ENCODE assay signal across 15 mouse cellular contexts in genomic region chr11:72203440-72203839, GRCm38 (mm10). TPM values are rescaled to one million over a fixed set of nuclear protein-coding genes. Genes with fewer than 3 reads are reported as not detected.
"Had no signal": no experiment of that assay in that cellular context is flagged by ENCODE, and none has a peak within 500 bp of the region (broad histone marks: within the 10 kb centered on the region; RNA-seq: fewer than 3 reads in every experiment).

No protein-coding gene starts in this region.

- H3K27ac ChIP-seq: kidney, postnatal 0 days; limb, embryonic 15.5 days; liver, embryonic 12.5 days; neural tube, embryonic 15.5 days had no signal

- H3K4me3 ChIP-seq: limb, embryonic 15.5 days; liver, embryonic 12.5 days; myocyte; neural tube, embryonic 15.5 days had no signal

- H3K9me3 ChIP-seq: limb, embryonic 15.5 days; liver, embryonic 12.5 days; neural tube, embryonic 15.5 days had no signal

- H3K4me2 ChIP-seq: limb, embryonic 15.5 days; liver, embryonic 12.5 days; lung, embryonic 14.5 days; midbrain, embryonic 11.5 days; neural tube, embryonic 15.5 days had no signal

- H3K9ac ChIP-seq: limb, embryonic 15.5 days; liver, embryonic 12.5 days; lung, embryonic 14.5 days; neural tube, embryonic 15.5 days had no signal

- ATAC-seq: liver, embryonic 12.5 days had no signal

- H3K27me3 ChIP-seq: limb, embryonic 15.5 days; liver, embryonic 12.5 days; neural tube, embryonic 15.5 days had no signal

- DNase-seq: kidney, adult 9 months; kidney, postnatal 36 days; lung, embryonic 14.5 days; lung, postnatal 10 days; lung, postnatal 4 days; right cerebral cortex, adult 18-20 months; right cerebral cortex, postnatal 25 days; thymus, postnatal 36 days had no signal

RNA-seq across cellular contexts. Expression of gene Gm43951, which starts 3.2 kb away (rescaled TPM):
- polyA plus RNA-seq: liver, embryonic 16.5 days; lung, embryonic 14.5 days had no signal
